Mouse (Mus musculus) embryonic fibroblast, embryonic 13.5 days (primary cell): ENCODE results near the gene Foxn3.

Source experiments
- CTCF ChIP-seq: IDR thresholded peaks from 2 replicates; pipeline ENCODE4 v1.5.1; 2011; ENCODE audit warnings: mild to moderate bottlenecking, control low read depth, low read length, moderate library complexity, borderline replicate concordance; ENCODE audit not compliant: insufficient read depth
- POLR2A ChIP-seq: IDR thresholded peaks from 2 replicates; pipeline ENCODE4 v1.6.1; 2011; ENCODE audit warnings: low read depth, mild to moderate bottlenecking, control low read depth, low read length, moderate library complexity

DNA sequence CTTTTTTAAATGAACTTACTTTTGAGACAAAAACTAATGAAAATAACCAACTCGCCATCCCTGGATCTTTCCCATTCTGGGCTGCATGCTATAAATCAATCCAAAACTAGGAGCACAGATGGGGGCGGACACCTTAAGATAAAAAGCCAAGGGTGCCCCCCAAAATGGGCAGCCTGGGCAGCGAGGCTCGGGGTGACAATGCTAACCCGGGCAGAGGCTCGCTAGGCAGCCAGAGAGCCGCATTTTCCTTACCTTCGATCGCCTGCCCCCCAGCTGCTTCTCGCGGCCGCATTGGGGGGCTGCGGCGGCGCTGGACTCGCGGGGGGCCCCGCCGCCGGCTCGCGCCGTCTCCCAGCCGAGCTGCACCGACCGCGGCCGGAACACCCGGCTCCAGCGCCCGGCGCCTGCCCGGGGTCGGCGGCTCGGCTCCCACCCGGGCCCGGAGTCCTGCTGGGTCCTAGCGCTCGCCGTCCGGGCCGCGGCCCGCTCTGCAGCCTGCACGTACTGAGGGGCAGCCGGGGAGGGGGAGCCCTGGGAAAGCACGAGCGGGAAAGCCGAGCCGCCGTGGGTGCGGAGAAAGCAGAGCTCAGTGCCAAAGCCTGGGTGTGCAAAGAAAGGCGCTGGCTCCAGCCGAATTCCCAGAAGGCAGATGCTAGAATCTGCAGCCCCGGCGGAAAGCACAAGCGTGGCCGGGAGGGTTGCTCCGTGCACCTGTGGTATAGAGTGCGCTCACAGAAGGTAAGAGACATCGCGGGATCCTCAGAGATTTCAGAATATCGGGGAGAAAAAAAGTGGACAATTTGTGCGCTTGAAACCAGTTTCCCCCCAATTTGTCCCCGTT is at the start of gene Foxn3:
- TF ChIP-seq CTCF (no peak), POLR2A (no peak)
